ENCODE assay signal across 35 mouse cellular contexts in genomic region chr13:98485440-98485839, GRCm38 (mm10). TPM values are rescaled to one million over a fixed set of nuclear protein-coding genes. Genes with fewer than 3 reads are reported as not detected.
"Had no signal": no experiment of that assay in that cellular context is flagged by ENCODE, and none has a peak within 500 bp of the region (broad histone marks: within the 10 kb centered on the region; RNA-seq: fewer than 3 reads in every experiment).

No protein-coding gene starts in this region.

- H3K4me1 ChIP-seq: hindbrain, embryonic 12.5 days; hindbrain, embryonic 15.5 days; limb, embryonic 15.5 days; liver, embryonic 12.5 days had no signal

- H3K4me3 ChIP-seq: heart, embryonic 13.5 days; heart, embryonic 15.5 days; hindbrain, embryonic 12.5 days; hindbrain, embryonic 15.5 days; kidney, embryonic 15.5 days; limb, embryonic 13.5 days; limb, embryonic 15.5 days; liver, embryonic 12.5 days had no signal

- H3K27ac ChIP-seq: heart, embryonic 13.5 days; heart, embryonic 15.5 days; hindbrain, embryonic 12.5 days; hindbrain, embryonic 15.5 days; hindbrain, postnatal 0 days; kidney, embryonic 15.5 days; kidney, postnatal 0 days; limb, embryonic 13.5 days; limb, embryonic 15.5 days; liver, embryonic 12.5 days; liver, embryonic 14.5 days had no signal

- ATAC-seq: forebrain, postnatal 0 days; hindbrain, postnatal 0 days; intestine, embryonic 16.5 days; liver, embryonic 12.5 days had no signal

- H3K4me2 ChIP-seq: heart, embryonic 13.5 days; heart, embryonic 15.5 days; hindbrain, embryonic 12.5 days; hindbrain, embryonic 15.5 days; kidney, embryonic 15.5 days; limb, embryonic 13.5 days; limb, embryonic 15.5 days; liver, embryonic 12.5 days had no signal

- H3K9me3 ChIP-seq: heart, embryonic 13.5 days; heart, embryonic 15.5 days; hindbrain, embryonic 12.5 days; hindbrain, embryonic 15.5 days; kidney, embryonic 15.5 days; limb, embryonic 13.5 days; limb, embryonic 15.5 days; liver, embryonic 12.5 days had no signal

- DNase-seq: forebrain, postnatal 0 days; gastrocnemius, postnatal 14 days; gastrocnemius, postnatal 36 days; heart, postnatal 14 days; kidney, adult 11 months; kidney, adult 2 months; kidney, adult 9 months; kidney, postnatal 14 days; kidney, postnatal 36 days; layer of hippocampus, adult 9-11 months; layer of hippocampus, postnatal 36 days; left cerebral cortex, postnatal 4 days had no signal

- H3K9ac ChIP-seq: forebrain, postnatal 0 days; heart, embryonic 13.5 days; heart, embryonic 15.5 days; hindbrain, embryonic 12.5 days; hindbrain, embryonic 15.5 days; kidney, embryonic 15.5 days; limb, embryonic 13.5 days; limb, embryonic 15.5 days; liver, embryonic 12.5 days; liver, embryonic 14.5 days had no signal

- H3K36me3 ChIP-seq: heart, embryonic 13.5 days; heart, embryonic 15.5 days; hindbrain, embryonic 12.5 days; hindbrain, embryonic 15.5 days; kidney, embryonic 15.5 days; limb, embryonic 13.5 days; limb, embryonic 15.5 days; liver, embryonic 12.5 days had no signal

- H3K27me3 ChIP-seq: heart, embryonic 13.5 days; heart, embryonic 15.5 days; hindbrain, embryonic 12.5 days; hindbrain, embryonic 15.5 days; kidney, embryonic 15.5 days; limb, embryonic 13.5 days; limb, embryonic 15.5 days; liver, embryonic 12.5 days had no signal

RNA-seq across cellular contexts. Expression of gene Gm10320, which starts 6.4 kb away (rescaled TPM):
- total RNA-seq: forebrain, postnatal 0 days; gastrocnemius, adult 18-20 months; gastrocnemius, adult 8-10 months; gastrocnemius, postnatal 14 days; gastrocnemius, postnatal 36 days; heart, adult 18-20 months; heart, postnatal 14 days; hematopoietic stem cell, adult 5-6 weeks; layer of hippocampus, adult 18-20 months; layer of hippocampus, adult 8-10 months; layer of hippocampus, postnatal 14 days; layer of hippocampus, postnatal 36 days; left cerebral cortex, adult 18-20 months; left cerebral cortex, adult 8-10 months; left cerebral cortex, postnatal 10 days; left cerebral cortex, postnatal 25 days; left cerebral cortex, postnatal 4 days had no signal
- polyA plus RNA-seq: hindbrain, embryonic 12.5 days had no signal
